ENCODE assay signal across 11 mouse cellular contexts in the genomic region with DNA sequence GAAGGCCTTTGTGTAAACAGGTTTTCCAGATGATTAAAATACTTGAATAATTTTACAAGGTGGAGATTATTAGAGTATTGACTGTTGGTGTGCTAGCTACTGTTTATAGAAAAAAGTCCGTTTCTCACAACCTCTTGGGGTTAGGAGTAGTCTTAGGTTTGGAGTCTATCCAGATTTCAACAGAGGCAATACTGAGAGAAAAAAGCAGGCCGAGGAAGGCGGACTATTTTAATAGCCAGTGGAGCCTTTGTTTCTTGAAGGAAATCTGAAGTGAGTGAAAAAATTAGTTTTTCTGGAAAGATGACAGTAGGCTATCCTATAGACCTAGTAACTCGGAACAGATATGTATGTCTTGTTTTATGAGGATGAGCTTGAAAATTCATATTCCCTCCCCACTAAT. TPM values are rescaled to one million over a fixed set of nuclear protein-coding genes. Genes with fewer than 3 reads are reported as not detected.
A peak's percentile ranks its signal among the peaks of the same experiment; 100 is the strongest.
DNase-seq lines count a peak whose midpoint lies in the region; ATAC-seq and TF ChIP-seq lines count a peak whose summit lies in the region.
"Had no signal": no experiment of that assay in that cellular context is flagged by ENCODE, and none has a peak within 500 bp of the region (broad histone marks: within the 10 kb centered on the region; RNA-seq: fewer than 3 reads in every experiment).

No protein-coding gene starts in this region.

- H3K27ac ChIP-seq in layer of hippocampus, adult 2 months = 0 out of 2 replicates have a peak overlapping the region, but pooled peaks have one; percentile 100
- H3K27ac ChIP-seq in limb, embryonic 14.5 days (replicated peaks; ENCODE audit: low read depth, low read length) = no peak overlapping the region

- H3K9me3 ChIP-seq in erythroblast, embryonic 14.5 days (ENCODE audit: control insufficient read depth, low read length) = no peaks in the 10 kb centered on the region
- no peaks in the 10 kb centered on the region for H3K9me3 ChIP-seq in limb, embryonic 14.5 days (ENCODE audit: control insufficient read depth, low read length)
- H3K9me3 ChIP-seq: forebrain, embryonic 12.5 days had no signal

- peaks cover 26% of the 10 kb centered on the region for H3K4me1 ChIP-seq in erythroblast, embryonic 14.5 days (ENCODE audit: control insufficient read depth)
- H3K4me1 ChIP-seq in limb, embryonic 14.5 days (ENCODE audit: control insufficient read depth, insufficient read depth, low read length) = peaks cover 11% of the 10 kb centered on the region; the same call in 1 of the 2 replicates

- no peak overlapping the region for H3K9ac ChIP-seq in limb, embryonic 14.5 days (ENCODE audit: low read depth, low read length, severe bottlenecking)

- no peak for DNase-seq in layer of hippocampus, adult 2 months (ENCODE audit: low spot score in 2 of 2)
- no peak for DNase-seq in layer of hippocampus, postnatal 10 days (ENCODE audit: low spot score in 2 of 2)
- DNase-seq in 416B (ENCODE audit: low read depth) = peak; percentile 12
- DNase-seq in limb, embryonic 14.5 days (ENCODE audit: low spot score) = no peak
- no peak for DNase-seq in adrenal gland, postnatal 4 days (ENCODE audit: low spot score in 2 of 2)
- no peak for DNase-seq in ovary, postnatal 36 days (ENCODE audit: low spot score)

- ATAC-seq in erythroblast, adult 5-6 weeks (replicated peaks; ENCODE audit: low FRiP score, poor library complexity, severe bottlenecking) = no peak
- no peak for ATAC-seq in limb, embryonic 14.5 days (ENCODE audit: low FRiP score, low read depth)

- WGBS in limb, embryonic 14.5 days = 91% methylated on average over 4 of the region's 4 CpGs

- no peak for TF ChIP-seq POLR2A in limb, embryonic 14.5 days (IDR thresholded peaks at IDR 0.05; ENCODE audit: borderline replicate concordance, extremely low read depth, insufficient read depth, insufficient read length)

- peaks cover 45% of the 10 kb centered on the region for H3K36me3 ChIP-seq in erythroblast, embryonic 14.5 days (ENCODE audit: control insufficient read depth)
- H3K36me3 ChIP-seq in limb, embryonic 14.5 days (ENCODE audit: control insufficient read depth, insufficient read depth, low read length) = peaks cover 31% of the 10 kb centered on the region

- H3K4me2 ChIP-seq in limb, embryonic 14.5 days (replicated peaks; ENCODE audit: low read depth, low read length, severe bottlenecking) = 0 out of 2 replicates have a peak overlapping the region, but pooled peaks have one; percentile 81

- H3K4me3 ChIP-seq in erythroblast, embryonic 14.5 days (replicated peaks) = peak overlapping the region; percentile 73
- H3K4me3 ChIP-seq in layer of hippocampus, adult 2 months = no peak overlapping the region; the same call in 1 of the 2 replicates
- peak overlapping the region; percentile 63; the same call in 1 of the 2 replicates for H3K4me3 ChIP-seq in limb, embryonic 14.5 days (replicated peaks; ENCODE audit: low read length)

- no peaks in the 10 kb centered on the region for H3K27me3 ChIP-seq in erythroblast, embryonic 14.5 days (ENCODE audit: control insufficient read depth)
- no peaks in the 10 kb centered on the region for H3K27me3 ChIP-seq in limb, embryonic 14.5 days (ENCODE audit: control insufficient read depth, insufficient read depth, low read length)
- H3K27me3 ChIP-seq: forebrain, embryonic 12.5 days had no signal

- no peak for TF ChIP-seq CTCF in layer of hippocampus, adult 2 months (conservative IDR thresholded peaks at IDR 0.05)

RNA-seq across cellular contexts. Expression of a gene that starts 0.9 kb away (rescaled TPM):
- polyA plus RNA-seq in erythroblast, embryonic 14.5 days (2012) = 43.0 and 48.6 TPM in 2 replicates
- total RNA-seq in erythroblast, adult 5-6 weeks (2015; ENCODE audit: low replicate concordance) = 5.8 and 46.6 TPM in 2 replicates
- 28.5 and 34.0 TPM in 2 replicates for total RNA-seq in erythroblast, adult 5-6 weeks (2017; ENCODE audit: low replicate concordance)
- total RNA-seq in layer of hippocampus, adult 2 months (2021) = 100 to 1,000 TPM; 167 to 192 TPM
- 100 to 1,000 TPM; 183 to 201 TPM for total RNA-seq in layer of hippocampus, postnatal 10 days (2021)
- 148 and 234 TPM in 2 replicates for polyA plus RNA-seq in limb, embryonic 14.5 days (2012; rRNA removed)
- polyA plus RNA-seq in limb, embryonic 14.5 days (2014; fragmentation: Nextera tagmentation; extraction: Ambion mirVana) = 347 and 358 TPM in 2 replicates
- total RNA-seq in adrenal gland, postnatal 4 days (2021) = 100 to 1,000 TPM; 140 to 145 TPM

RNA-seq across cellular contexts. Expression of a gene that starts 5.9 kb away (rescaled TPM):
- polyA plus RNA-seq in erythroblast, embryonic 14.5 days (2012) = not detected in 2 replicates
- 5.2 and 6.7 TPM in 2 replicates for total RNA-seq in erythroblast, adult 5-6 weeks (2015; ENCODE audit: low replicate concordance)
- 2.1 TPM in 1 of 2 replicates, not detected in the other for total RNA-seq in erythroblast, adult 5-6 weeks (2017; ENCODE audit: low replicate concordance)
- not detected for total RNA-seq in layer of hippocampus, adult 2 months (2021)
- not detected for total RNA-seq in layer of hippocampus, postnatal 10 days (2021)
- polyA plus RNA-seq in limb, embryonic 14.5 days (2012; rRNA removed) = 0.59 and 1.2 TPM in 2 replicates
- 1.2 and 1.7 TPM in 2 replicates for polyA plus RNA-seq in limb, embryonic 14.5 days (2014; fragmentation: Nextera tagmentation; extraction: Ambion mirVana)
- 1 to 10 TPM in 1 of 2 experiments, not detected in 1; 2.4 TPM for total RNA-seq in adrenal gland, postnatal 4 days (2021)
- polyA plus RNA-seq: inflammation-experienced regulatory T-cells, adult 6 months; macrophage had no signal

RNA-seq across cellular contexts. Expression of a gene that starts 17.8 kb away (rescaled TPM):
- 0.23 and 0.31 TPM in 2 replicates for polyA plus RNA-seq in erythroblast, embryonic 14.5 days (2012)
- total RNA-seq in erythroblast, adult 5-6 weeks (2015; ENCODE audit: low replicate concordance) = 0.38 and 4.4 TPM in 2 replicates
- 0.56 and 5.9 TPM in 2 replicates for total RNA-seq in erythroblast, adult 5-6 weeks (2017; ENCODE audit: low replicate concordance)
- 10 to 100 TPM; 27.5 to 32.0 TPM for total RNA-seq in layer of hippocampus, adult 2 months (2021)
- total RNA-seq in layer of hippocampus, postnatal 10 days (2021) = 10 to 100 TPM; 26.4 to 28.1 TPM
- 17.0 and 19.3 TPM in 2 replicates for polyA plus RNA-seq in limb, embryonic 14.5 days (2012; rRNA removed)
- polyA plus RNA-seq in limb, embryonic 14.5 days (2014; fragmentation: Nextera tagmentation; extraction: Ambion mirVana) = 38.4 and 41.1 TPM in 2 replicates
- 10 to 100 TPM; 31.4 to 32.8 TPM for total RNA-seq in adrenal gland, postnatal 4 days (2021)

RNA-seq across cellular contexts. Expression of a gene that starts 33.8 kb away (rescaled TPM):
- polyA plus RNA-seq in erythroblast, embryonic 14.5 days (2012) = not detected in 2 replicates
- 1.3 TPM in 1 of 2 replicates, not detected in the other for total RNA-seq in erythroblast, adult 5-6 weeks (2015; ENCODE audit: low replicate concordance)
- 0.43 and 0.70 TPM in 2 replicates for total RNA-seq in erythroblast, adult 5-6 weeks (2017; ENCODE audit: low replicate concordance)
- 10 to 100 TPM; 37.0 to 38.2 TPM for total RNA-seq in layer of hippocampus, adult 2 months (2021)
- 10 to 100 TPM; 33.3 to 33.6 TPM for total RNA-seq in layer of hippocampus, postnatal 10 days (2021)
- polyA plus RNA-seq in limb, embryonic 14.5 days (2012; rRNA removed) = 52.2 and 60.1 TPM in 2 replicates
- polyA plus RNA-seq in limb, embryonic 14.5 days (2014; fragmentation: Nextera tagmentation; extraction: Ambion mirVana) = 28.3 and 31.6 TPM in 2 replicates
- total RNA-seq in adrenal gland, postnatal 4 days (2021) = 10 to 100 TPM; 33.5 TPM
